Mouse (Mus musculus) ES-E14 (cell line): ENCODE results near the gene A430089I19Rik. TPM values are rescaled to one million over a fixed set of nuclear protein-coding genes. Genes with fewer than 3 reads are reported as not detected.
"Not testable (repeated sequence)": the region's sequence is repeated elsewhere in the genome, so short reads cannot be mapped to it uniquely, and the experiment has no call there.

Experiments used
- DNase-seq: peaks from one replicate; pipeline ENCODE4 v3.0.0-alpha.2; 2013; ENCODE audit warnings: low read depth, low spot score
- H3K27ac ChIP-seq: 2 replicates; pipeline ENCODE4 v1.5.1; 2012; ENCODE audit warnings: low read depth, mild to moderate bottlenecking, low read length, moderate library complexity, mixed read lengths; ENCODE audit not compliant: poor library complexity, insufficient read depth, severe bottlenecking
- H3K36me3 ChIP-seq: 2 replicates; pipeline ENCODE4 v1.6.1; 2012; ENCODE audit warnings: mild to moderate bottlenecking, low read length, moderate library complexity, mixed read lengths; ENCODE audit not compliant: control insufficient read depth, poor library complexity, insufficient read depth, severe bottlenecking
- H3K4me1 ChIP-seq, 2 experiments: fragments of 150-350 bp in 1 of 2; sonication (generic) in 1 of 2; 2 replicates each; pipeline ENCODE4 v1.6.1; 2012; ENCODE audit warnings: low read length in 2 of 2, mild to moderate bottlenecking in 1 of 2, mixed read lengths in 1 of 2; ENCODE audit not compliant: control insufficient read depth in 2 of 2, insufficient read depth in 2 of 2, poor library complexity in 1 of 2
- H3K4me3 ChIP-seq, 2 experiments: fragments of 150-350 bp in 1 of 2; sonication (generic) in 1 of 2; 2 replicates each; pipeline ENCODE4 v1.5.1; 2012; ENCODE audit warnings: low read length in 2 of 2, low read depth in 1 of 2, mild to moderate bottlenecking in 1 of 2, mixed read lengths in 1 of 2; ENCODE audit not compliant: insufficient read depth in 1 of 2, poor library complexity in 1 of 2, severe bottlenecking in 1 of 2
- H3K9ac ChIP-seq: 2 replicates; pipeline ENCODE4 v1.6.1; 2012; ENCODE audit warnings: low read depth, mild to moderate bottlenecking, low read length, mixed read lengths; ENCODE audit not compliant: poor library complexity, insufficient read depth, severe bottlenecking
- H3K9me3 ChIP-seq: fragments of 150-350 bp; sonication (generic); 2 replicates; pipeline ENCODE4 v1.6.1; 2012; ENCODE audit warnings: low read depth, mild to moderate bottlenecking, low read length; ENCODE audit not compliant: control insufficient read depth, insufficient read depth
- in situ Hi-C, 2 experiments: fragments of 600-800 bp; cut with MboI; formaldehyde crosslinking; loops; one replicate each; pipeline ENCODE4 v1.15.1; 2025; ENCODE audit warnings: low sequenced_read_pairs in 2 of 2, inconsistent platforms in 1 of 2; ENCODE audit not compliant: unreplicated experiment in 2 of 2
- total RNA-seq: library from RNA; depleted of rRNA; stranded (reverse); fragments of 300-350 nt; gene quantifications from 2 replicates; pipeline ENCODE4 v1.2.3, GENCODE M21; 2012; rRNA removed

A430089I19Rik gene
- total RNA-seq: not detected in 2 replicates

DNA sequence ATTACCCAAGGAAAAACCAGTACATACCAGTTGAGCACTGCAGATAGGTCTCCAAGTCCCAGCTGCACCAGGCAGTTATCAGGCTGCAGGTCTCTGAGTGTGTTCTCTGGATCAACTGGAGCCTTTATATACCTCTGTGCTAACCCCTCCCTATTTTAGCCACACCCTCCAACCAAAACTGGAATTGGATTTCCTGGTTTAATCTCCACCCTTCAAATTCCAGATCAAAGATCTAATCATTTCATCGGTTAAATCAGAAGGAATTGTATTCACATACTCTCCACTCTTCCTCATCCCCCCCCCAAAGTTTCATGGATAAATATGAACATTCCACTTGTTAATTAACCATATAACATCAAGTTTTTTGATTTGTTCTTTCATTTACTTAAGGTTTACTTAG is at the start of gene A430089I19Rik:
Gene A430089I19Rik (minus strand): TSS at position 101 of the 400 bp plus-strand sequence.
- H3K9ac ChIP-seq, H3K4me3 ChIP-seq, H3K27ac ChIP-seq, DNase-seq, H3K36me3 ChIP-seq, H3K4me1 ChIP-seq, in situ Hi-C loops, H3K9me3 ChIP-seq: not testable (repeated sequence)

DNA sequence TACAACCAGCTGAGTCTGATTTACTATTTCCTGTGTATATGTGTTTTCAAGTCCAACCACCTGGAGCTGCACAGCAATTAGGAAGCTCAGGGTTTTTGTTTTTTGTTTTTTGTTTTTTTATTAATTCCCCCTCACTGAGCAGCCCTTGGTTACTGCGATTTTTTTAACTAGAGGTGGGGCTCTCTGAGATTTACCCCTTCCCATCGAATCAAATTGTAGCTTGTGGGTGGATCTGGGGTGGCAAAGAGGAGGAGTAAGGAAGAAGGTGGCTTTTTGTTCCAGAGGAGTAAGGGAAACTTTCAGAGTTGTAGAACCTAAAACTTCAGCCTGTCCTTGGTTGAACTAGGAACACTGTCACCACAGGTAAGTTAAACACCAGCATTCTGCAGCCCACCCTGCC is 32.9 kb upstream of the A430089I19Rik start, which contains the start of gene AA792892:
Gene AA792892 (plus strand): TSS at position 301 of the 400 bp plus-strand sequence.
- H3K27ac ChIP-seq, H3K4me3 ChIP-seq, H3K36me3 ChIP-seq, H3K9me3 ChIP-seq, H3K9ac ChIP-seq, DNase-seq, in situ Hi-C loops, H3K4me1 ChIP-seq: not testable (repeated sequence)

DNA sequence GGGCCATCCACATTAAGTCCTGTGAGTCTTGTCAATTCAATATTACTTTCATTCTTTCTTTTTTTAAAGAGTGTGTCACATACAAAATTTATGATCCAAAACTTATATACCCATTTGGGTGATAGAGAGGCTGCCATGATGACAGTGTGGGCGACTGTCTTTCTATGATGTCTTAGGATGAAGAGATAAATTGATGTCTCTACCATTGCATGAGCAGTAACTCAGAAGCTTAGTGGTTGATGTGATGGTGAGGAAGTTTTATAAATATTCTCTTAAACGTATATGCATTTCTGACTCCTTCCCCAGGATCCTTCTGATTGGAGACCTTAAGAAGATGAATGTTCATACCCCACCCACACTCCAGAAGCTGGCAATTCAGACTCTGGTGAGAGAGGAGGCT is 7.5 kb upstream of the A430089I19Rik start, which contains the start of gene Gm6502:
Gene Gm6502 (plus strand): TSS at position 301 of the 400 bp plus-strand sequence.
- H3K9me3 ChIP-seq, H3K4me3 ChIP-seq, H3K9ac ChIP-seq, H3K36me3 ChIP-seq, H3K27ac ChIP-seq, H3K4me1 ChIP-seq, in situ Hi-C loops, DNase-seq: not testable (repeated sequence)

Other genes with a start within 250 kb of the A430089I19Rik start
- gene BC061212, start 236.3 kb downstream of the A430089I19Rik start, total RNA-seq: 1.0 and 1.3 TPM in 2 replicates
- 3.0 and 4.0 TPM in 2 replicates for gene Gm6351, start 230.4 kb downstream of the A430089I19Rik start, total RNA-seq
- not detected in 2 replicates for gene Gm3106, start 88.8 kb downstream of the A430089I19Rik start, total RNA-seq
- gene Gm6502, start 7.6 kb upstream of the A430089I19Rik start, total RNA-seq: 1.1 and 3.0 TPM in 2 replicates
- not detected in 2 replicates for gene AA792892, start 33.0 kb upstream of the A430089I19Rik start, total RNA-seq
- not detected in 2 replicates for gene Gm7682, start 139.0 kb upstream of the A430089I19Rik start, total RNA-seq
- gene Gm3139, start 219.5 kb upstream of the A430089I19Rik start, total RNA-seq: not detected in 2 replicates